Mouse (Mus musculus) kidney, embryonic 16.5 days (tissue): ENCODE results near the gene Gtsf1l. TPM values are rescaled to one million over a fixed set of nuclear protein-coding genes. Genes with fewer than 3 reads are reported as not detected.
"Not testable (repeated sequence)": the region's sequence is repeated elsewhere in the genome, so short reads cannot be mapped to it uniquely, and the experiment has no call there.

Experiments
- ATAC-seq: fragments of 200-750 bp; cut with Nextera tagmentation; 2 replicates; pipeline ENCODE4 v1.8.0; 2017; ENCODE audit warnings: moderate TSS enrichment; ENCODE audit not compliant: low FRiP score, low TSS enrichment
- H3K27ac ChIP-seq: fragments of 300-500 bp; sonication (generic); 2 replicates; pipeline ENCODE4 v1.5.1; 2014; ENCODE audit warnings: low read length
- H3K27me3 ChIP-seq: fragments of 300-500 bp; sonication (generic); 2 replicates; pipeline ENCODE4 v1.6.1; 2014; ENCODE audit warnings: low read length, control low read depth, mixed read lengths; ENCODE audit not compliant: insufficient read depth
- H3K36me3 ChIP-seq: fragments of 300-500 bp; sonication (generic); 2 replicates; pipeline ENCODE4 v1.6.1; 2014; ENCODE audit warnings: low read length, control low read depth, mixed read lengths; ENCODE audit not compliant: insufficient read depth
- H3K4me1 ChIP-seq: fragments of 300-500 bp; sonication (generic); 2 replicates; pipeline ENCODE4 v1.6.1; 2014; ENCODE audit warnings: low read length, control low read depth, mixed read lengths; ENCODE audit not compliant: insufficient read depth
- H3K4me2 ChIP-seq: fragments of 300-500 bp; sonication (generic); replicated peaks from 2 replicates; pipeline ENCODE4 v1.6.1; 2014; ENCODE audit warnings: low read depth, low read length
- H3K4me3 ChIP-seq: fragments of 300-500 bp; sonication (generic); 2 replicates; pipeline ENCODE4 v1.5.1; 2014; ENCODE audit warnings: mild to moderate bottlenecking, low read length
- H3K9ac ChIP-seq: fragments of 300-500 bp; sonication (generic); replicated peaks from 2 replicates; pipeline ENCODE4 v1.6.1; 2014; ENCODE audit warnings: low read length
- H3K9me3 ChIP-seq: fragments of 300-500 bp; sonication (generic); 2 replicates; pipeline ENCODE4 v1.6.1; 2016; ENCODE audit warnings: low read length, control low read depth
- WGBS: fragments of 180-500 bp; shearing (Covaris S2); extraction: QIAGEN DNeasy Blood & Tissue Kit; methylation state at CpG from one replicate; pipeline ENCODE4 v1.1.7; 2014; 5-methylcytosine and 5-hydroxymethylcytosine counted together
- polyA plus RNA-seq: library from polyadenylated mRNA; unstranded; fragments of >200 nt; fragmentation: Nextera tagmentation; extraction: Ambion mirVana; gene quantifications from 2 replicates; pipeline ENCODE4 v1.2.1, GENCODE M21; 2015

The Gtsf1l gene
- polyA plus RNA-seq, 1 experiment from 2014 or later = not detected

DNA sequence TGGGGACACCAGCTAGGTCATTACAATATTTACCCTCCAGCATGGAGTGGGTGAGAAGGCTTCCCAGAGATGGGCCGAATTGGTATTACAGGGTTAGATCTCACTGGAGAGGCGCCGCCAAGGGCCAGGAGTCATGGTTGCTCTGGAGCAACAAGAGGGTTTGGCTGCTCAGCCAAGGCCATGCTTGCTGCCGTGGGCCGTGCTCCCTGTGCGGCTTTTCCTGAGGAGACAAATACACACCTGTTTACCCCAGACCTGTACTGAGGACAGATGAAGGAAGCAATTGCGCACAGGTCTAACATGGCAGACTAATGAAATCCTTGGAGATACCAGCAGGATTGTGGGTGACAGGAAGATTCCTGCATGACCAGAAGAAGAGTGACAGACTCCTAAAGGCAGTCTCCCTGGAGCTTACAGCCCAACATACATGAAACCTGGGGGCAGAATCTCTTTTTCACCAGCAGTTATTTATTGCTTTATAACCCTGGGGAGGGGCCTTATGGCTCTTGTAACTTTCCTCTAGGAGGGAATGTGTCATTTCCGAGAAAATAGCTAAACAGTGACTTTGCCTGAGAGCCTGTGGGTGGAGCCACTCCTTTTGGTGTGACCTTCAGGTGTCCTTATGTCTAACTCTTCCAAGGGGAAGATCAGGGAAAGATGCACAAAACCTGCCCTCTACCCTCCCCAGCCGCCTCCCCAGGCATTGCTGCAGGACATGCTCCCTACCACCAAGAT is 14.5 kb downstream of the Gtsf1l start:
- H3K27me3 ChIP-seq = no peaks in the 10 kb centered on the region
- no peak overlapping the region for H3K9ac ChIP-seq
- H3K9me3 ChIP-seq = no peaks in the 10 kb centered on the region
- peaks cover 25% of the 10 kb centered on the region for H3K36me3 ChIP-seq
- no peak overlapping the region for H3K4me2 ChIP-seq
- no peak overlapping the region for H3K4me3 ChIP-seq
- H3K27ac ChIP-seq = no peak overlapping the region
- no peaks in the 10 kb centered on the region for H3K4me1 ChIP-seq
- no peak for ATAC-seq
- 84% methylated on average over 9 of the region's 9 CpGs for WGBS

DNA sequence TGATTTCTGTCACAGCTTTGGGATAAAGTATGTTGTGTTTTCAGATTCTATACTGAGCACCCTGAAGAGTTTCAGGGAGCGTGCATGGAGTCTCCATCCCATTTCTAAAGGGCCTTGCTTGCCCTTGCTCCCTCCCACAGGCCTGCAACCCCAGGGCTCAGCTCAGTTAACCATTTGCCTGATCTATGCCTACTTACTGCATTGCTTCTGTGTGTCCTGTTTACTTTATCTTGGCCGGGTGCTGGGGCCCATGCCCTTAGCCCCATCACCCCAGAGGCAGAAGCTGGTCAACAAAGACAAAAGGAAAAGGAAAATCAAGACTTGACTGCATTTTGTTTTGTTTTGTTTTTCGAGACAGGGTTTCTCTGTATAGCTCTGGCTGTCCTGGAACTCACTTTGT is 16.1 kb downstream of the Gtsf1l start:
- WGBS = 71% methylated on average over 3 of the region's 3 CpGs
- H3K27me3 ChIP-seq = no peaks in the 10 kb centered on the region
- H3K4me2 ChIP-seq = no peak overlapping the region
- no peaks in the 10 kb centered on the region for H3K4me1 ChIP-seq
- H3K9ac ChIP-seq = no peak overlapping the region
- no peak overlapping the region for H3K27ac ChIP-seq
- H3K4me3 ChIP-seq = no peak overlapping the region
- no peaks in the 10 kb centered on the region for H3K9me3 ChIP-seq
- H3K36me3 ChIP-seq = peaks cover 19% of the 10 kb centered on the region
- no peak for ATAC-seq

GRCm38 (mm10) chr2:163070213-163070612 is 17.4 kb downstream of the Gtsf1l start:
- no peak for ATAC-seq
- no peak overlapping the region for H3K4me2 ChIP-seq
- no peak overlapping the region for H3K9ac ChIP-seq
- H3K27ac ChIP-seq = no peak overlapping the region
- WGBS = 82% methylated on average over 3 of the region's 3 CpGs
- no peaks in the 10 kb centered on the region for H3K27me3 ChIP-seq
- H3K9me3 ChIP-seq = no peaks in the 10 kb centered on the region
- H3K4me1 ChIP-seq = no peaks in the 10 kb centered on the region
- no peak overlapping the region for H3K4me3 ChIP-seq
- peaks cover 16% of the 10 kb centered on the region for H3K36me3 ChIP-seq

- no peak overlapping the region for H3K27ac ChIP-seq
- WGBS = 82% methylated on average over 1 of the region's 1 CpGs
- no peaks in the 10 kb centered on the region for H3K9me3 ChIP-seq
- no peaks in the 10 kb centered on the region for H3K27me3 ChIP-seq
- H3K4me2 ChIP-seq = no peak overlapping the region
- ATAC-seq = no peak
- H3K4me1 ChIP-seq = no peaks in the 10 kb centered on the region
- no peak overlapping the region for H3K4me3 ChIP-seq
- no peak overlapping the region for H3K9ac ChIP-seq
- peaks cover 27% of the 10 kb centered on the region for H3K36me3 ChIP-seq
Measured at GRCm38 (mm10) chr2:163067233-163067632, 20.4 kb downstream of the Gtsf1l start.

- H3K4me2 ChIP-seq = no peak overlapping the region
- ATAC-seq = no peak
- WGBS = 87% methylated on average over 6 of the region's 6 CpGs
- no peaks in the 10 kb centered on the region for H3K27me3 ChIP-seq
- no peak overlapping the region for H3K4me3 ChIP-seq
- H3K9me3 ChIP-seq = no peaks in the 10 kb centered on the region
- H3K36me3 ChIP-seq = peaks cover 28% of the 10 kb centered on the region
- H3K4me1 ChIP-seq = no peaks in the 10 kb centered on the region
- no peak overlapping the region for H3K9ac ChIP-seq
- H3K27ac ChIP-seq = no peak overlapping the region
Measured at GRCm38 (mm10) chr2:163066326-163066725, 21.3 kb downstream of the Gtsf1l start.

DNA sequence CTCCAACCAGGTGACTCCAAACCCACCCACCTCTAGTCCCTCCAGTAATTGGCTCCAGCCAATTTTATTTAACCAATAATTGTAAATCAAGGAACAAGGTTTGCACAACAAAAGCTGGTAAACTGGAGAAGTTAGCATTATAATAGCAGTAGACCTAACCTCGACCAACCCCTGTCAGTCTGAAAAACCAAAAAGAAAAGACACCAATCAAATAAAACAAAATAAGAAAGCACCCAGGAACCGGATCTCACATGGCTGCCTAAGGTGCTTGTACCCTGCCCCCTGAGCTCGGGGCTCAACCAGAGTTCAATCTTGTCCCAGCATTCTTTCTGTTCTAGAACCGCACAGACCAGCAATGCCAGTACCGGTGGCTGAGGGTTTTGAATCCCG is 25.5 kb downstream of the Gtsf1l start:
- no peak overlapping the region for H3K4me3 ChIP-seq
- no peak overlapping the region for H3K4me2 ChIP-seq
- peaks cover 28% of the 10 kb centered on the region for H3K36me3 ChIP-seq
- WGBS = 68% methylated on average over 6 of the region's 6 CpGs
- H3K27ac ChIP-seq = no peak overlapping the region
- no peaks in the 10 kb centered on the region for H3K27me3 ChIP-seq
- H3K4me1 ChIP-seq = no peaks in the 10 kb centered on the region
- no peak for ATAC-seq
- no peak overlapping the region for H3K9ac ChIP-seq
- H3K9me3 ChIP-seq = no peaks in the 10 kb centered on the region

- no peak for ATAC-seq
- WGBS = 84% methylated on average over 8 of the region's 8 CpGs
- Histone ChIP-seq H3K9ac (no peak overlapping the region), H3K4me3 (no peak overlapping the region), H3K9me3 (no peaks in the 10 kb centered on the region), H3K4me1 (0 out of 2 replicates have a peak, but pooled peaks cover 3% of the 10 kb centered on the region), H3K4me2 (no peak overlapping the region), H3K27ac (no peak overlapping the region), H3K36me3 (peaks cover 28% of the 10 kb centered on the region), H3K27me3 (no peaks in the 10 kb centered on the region)
Measured at GRCm38 (mm10) chr2:163061203-163062118, 26.2 kb downstream of the Gtsf1l start.

DNA sequence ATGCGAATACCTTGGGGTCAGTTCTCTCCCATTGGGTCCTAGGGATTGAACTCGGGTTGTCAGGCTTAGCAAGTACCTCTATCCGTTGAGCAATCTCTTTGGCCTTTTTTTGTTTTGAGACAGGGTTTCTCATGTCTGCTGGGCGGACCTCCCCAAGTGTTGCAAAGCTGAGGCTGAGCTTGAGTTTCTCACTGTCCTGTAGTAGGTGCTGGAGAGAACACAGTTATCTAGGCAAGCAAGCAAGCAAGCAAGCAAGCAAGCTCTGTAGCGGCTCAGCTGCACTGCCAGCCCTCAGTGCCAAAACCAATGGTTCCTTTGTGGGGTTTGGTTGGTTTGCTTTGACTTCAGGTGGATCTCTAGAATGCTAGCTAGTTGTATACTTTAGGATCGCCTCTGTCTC is 27.0 kb downstream of the Gtsf1l start:
- H3K9ac ChIP-seq = no peak overlapping the region
- peaks cover 28% of the 10 kb centered on the region for H3K36me3 ChIP-seq
- no peak overlapping the region for H3K4me2 ChIP-seq
- no peaks in the 10 kb centered on the region for H3K27me3 ChIP-seq
- H3K4me1 ChIP-seq = peaks cover 8% of the 10 kb centered on the region
- no peak overlapping the region for H3K27ac ChIP-seq
- H3K4me3 ChIP-seq = no peak overlapping the region
- WGBS = 87% methylated on average over 6 of the region's 6 CpGs
- no peaks in the 10 kb centered on the region for H3K9me3 ChIP-seq
- no peak for ATAC-seq

DNA sequence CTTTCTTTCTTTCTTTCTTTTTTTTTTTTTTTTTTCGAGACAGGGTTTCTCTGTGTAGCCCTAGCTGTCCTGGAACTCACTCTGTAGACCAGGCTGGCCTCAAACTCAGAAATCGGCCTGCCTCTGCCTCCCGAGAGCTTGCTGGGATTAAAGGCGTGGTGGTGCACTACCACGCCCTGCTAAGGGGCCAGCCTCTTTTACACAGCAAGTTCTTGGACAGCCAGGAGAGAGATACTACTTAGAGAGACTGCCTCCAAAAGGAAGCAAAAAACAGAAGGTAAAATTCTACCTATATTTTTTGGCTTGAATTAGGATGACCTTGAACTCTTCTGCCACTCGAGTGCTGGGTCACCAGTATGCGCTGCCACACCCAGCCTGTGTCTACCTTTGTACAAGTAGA is 28.7 kb downstream of the Gtsf1l start:
- H3K27ac ChIP-seq, H3K27me3 ChIP-seq, H3K4me2 ChIP-seq, H3K9me3 ChIP-seq, H3K4me3 ChIP-seq, H3K9ac ChIP-seq, ATAC-seq: not testable (repeated sequence)
- WGBS = 96% methylated on average over 6 of the region's 7 CpGs
- H3K36me3 ChIP-seq = peaks cover 16% of the 10 kb centered on the region
- H3K4me1 ChIP-seq = peaks cover 15% of the 10 kb centered on the region

- no peak overlapping the region for H3K9ac ChIP-seq
- no peaks in the 10 kb centered on the region for H3K27me3 ChIP-seq
- no peaks in the 10 kb centered on the region for H3K9me3 ChIP-seq
- H3K4me3 ChIP-seq = no peak overlapping the region
- ATAC-seq = no peak
- H3K36me3 ChIP-seq = no peaks in the 10 kb centered on the region
- WGBS = 79% methylated on average over 9 of the region's 9 CpGs
- H3K27ac ChIP-seq = no peak overlapping the region
- H3K4me2 ChIP-seq = no peak overlapping the region
- peaks cover 18% of the 10 kb centered on the region for H3K4me1 ChIP-seq
Measured at GRCm38 (mm10) chr2:163056584-163056983, 31.1 kb downstream of the Gtsf1l start.
